In the genomic region with DNA sequence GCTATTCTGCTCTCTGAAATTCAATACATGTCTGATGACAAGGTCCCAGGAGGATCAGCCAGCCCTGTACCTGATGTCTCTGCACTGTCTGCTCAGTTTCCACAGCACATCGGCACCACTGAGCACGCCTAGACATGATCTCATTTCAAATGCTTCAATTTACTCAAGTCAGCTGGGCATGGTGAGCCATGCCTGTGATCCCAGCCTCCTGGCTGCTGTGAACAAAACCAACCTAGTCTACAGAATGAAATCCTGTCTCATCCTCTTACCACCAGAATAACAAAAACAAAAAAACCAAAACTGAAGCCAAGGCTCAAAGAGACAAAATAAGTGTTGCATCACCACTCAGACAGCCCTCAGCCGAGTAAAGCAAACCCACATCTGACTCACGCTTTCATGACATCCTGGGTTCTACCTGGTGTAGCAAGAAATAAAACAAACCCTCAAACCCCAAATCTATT, we compare ENCODE assay signal across 20 mouse cellular contexts. TPM values are rescaled to one million over a fixed set of nuclear protein-coding genes. Genes with fewer than 3 reads are reported as not detected.
A peak's percentile ranks its signal among the peaks of the same experiment; 100 is the strongest.
DNase-seq lines count a peak whose midpoint lies in the region; ATAC-seq lines count a peak whose summit lies in the region.
"Had no signal": no experiment of that assay in that cellular context is flagged by ENCODE, and none has a peak within 500 bp of the region (broad histone marks: within the 10 kb centered on the region; RNA-seq: fewer than 3 reads in every experiment).

No protein-coding gene starts in this region.

- WGBS in embryonic facial prominence, embryonic 14.5 days: 87% methylated on average over 4 of the region's 4 CpGs
- 81% methylated on average over 4 of the region's 4 CpGs for WGBS in stomach, embryonic 15.5 days
- WGBS in intestine, embryonic 15.5 days: 87% methylated on average over 4 of the region's 4 CpGs

- no peaks in the 10 kb centered on the region for H3K27me3 ChIP-seq in embryonic facial prominence, embryonic 14.5 days (replicated peaks; ENCODE audit: control insufficient read depth, insufficient read depth, low read length)
- no peaks in the 10 kb centered on the region for H3K27me3 ChIP-seq in stomach, embryonic 15.5 days (replicated peaks)
- no peaks in the 10 kb centered on the region for H3K27me3 ChIP-seq in intestine, embryonic 15.5 days (replicated peaks)
- H3K27me3 ChIP-seq: embryonic facial prominence, embryonic 12.5 days; heart, embryonic 13.5 days; lung, embryonic 15.5 days; midbrain, embryonic 15.5 days had no signal

- no peaks in the 10 kb centered on the region for H3K9me3 ChIP-seq in embryonic facial prominence, embryonic 14.5 days (ENCODE audit: control insufficient read depth, low read length)
- H3K9me3 ChIP-seq in stomach, embryonic 15.5 days: no peaks in the 10 kb centered on the region
- H3K9me3 ChIP-seq in intestine, embryonic 15.5 days: no peaks in the 10 kb centered on the region
- H3K9me3 ChIP-seq: embryonic facial prominence, embryonic 12.5 days; heart, embryonic 13.5 days; lung, embryonic 15.5 days; midbrain, embryonic 15.5 days had no signal

- H3K36me3 ChIP-seq in embryonic facial prominence, embryonic 14.5 days (ENCODE audit: control insufficient read depth, insufficient read depth, low read length): peaks cover 97% of the 10 kb centered on the region
- H3K36me3 ChIP-seq in stomach, embryonic 15.5 days: peaks cover 60% of the 10 kb centered on the region
- H3K36me3 ChIP-seq in intestine, embryonic 15.5 days: peaks cover 38% of the 10 kb centered on the region

- no peaks in the 10 kb centered on the region for H3K4me1 ChIP-seq in embryonic facial prominence, embryonic 14.5 days (ENCODE audit: control insufficient read depth, insufficient read depth, low read length)
- H3K4me1 ChIP-seq in stomach, embryonic 15.5 days: no peaks in the 10 kb centered on the region
- no peaks in the 10 kb centered on the region for H3K4me1 ChIP-seq in intestine, embryonic 15.5 days (replicated peaks)
- H3K4me1 ChIP-seq: embryonic facial prominence, embryonic 12.5 days; lung, embryonic 15.5 days; midbrain, embryonic 15.5 days had no signal

- no peak overlapping the region for H3K4me2 ChIP-seq in embryonic facial prominence, embryonic 14.5 days (ENCODE audit: low read depth, low read length)
- H3K4me2 ChIP-seq in stomach, embryonic 15.5 days: no peak overlapping the region
- H3K4me2 ChIP-seq in intestine, embryonic 15.5 days (replicated peaks): no peak overlapping the region
- H3K4me2 ChIP-seq: embryonic facial prominence, embryonic 12.5 days; heart, embryonic 13.5 days; lung, embryonic 15.5 days; midbrain, embryonic 15.5 days had no signal

- H3K9ac ChIP-seq in embryonic facial prominence, embryonic 14.5 days (ENCODE audit: low read depth, low read length): no peak overlapping the region
- H3K9ac ChIP-seq in stomach, embryonic 15.5 days: no peak overlapping the region
- H3K9ac ChIP-seq in intestine, embryonic 15.5 days: no peak overlapping the region
- H3K9ac ChIP-seq: embryonic facial prominence, embryonic 12.5 days; heart, embryonic 13.5 days; lung, embryonic 15.5 days; midbrain, embryonic 15.5 days had no signal

- no peak overlapping the region for H3K4me3 ChIP-seq in embryonic facial prominence, embryonic 14.5 days (ENCODE audit: low read depth, low read length)
- no peak overlapping the region for H3K4me3 ChIP-seq in stomach, embryonic 15.5 days (replicated peaks)
- H3K4me3 ChIP-seq in intestine, embryonic 15.5 days (replicated peaks): no peak overlapping the region
- H3K4me3 ChIP-seq: embryonic facial prominence, embryonic 12.5 days; heart, embryonic 13.5 days; lung, embryonic 15.5 days; midbrain, embryonic 15.5 days had no signal

- H3K27ac ChIP-seq in embryonic facial prominence, embryonic 14.5 days (replicated peaks; ENCODE audit: low read depth, low read length): no peak overlapping the region
- 0 out of 2 replicates have a peak overlapping the region, but pooled peaks have one; percentile 8 for H3K27ac ChIP-seq in stomach, embryonic 15.5 days
- H3K27ac ChIP-seq in intestine, embryonic 15.5 days: no peak overlapping the region
- H3K27ac ChIP-seq: embryonic facial prominence, embryonic 12.5 days; heart, embryonic 13.5 days; kidney, postnatal 0 days; lung, embryonic 15.5 days; midbrain, embryonic 15.5 days had no signal

- no peak for DNase-seq in frontal cortex, postnatal 10 days (ENCODE audit: low spot score in 2 of 2)
- DNase-seq in thymus, postnatal 0 days (ENCODE audit: low spot score): peak; percentile 35
- DNase-seq in thymus, adult 18-20 months: no peak
- DNase-seq in embryonic facial prominence, embryonic 14.5 days (ENCODE audit: low spot score): peak; percentile 78
- no peak for DNase-seq in adrenal gland, postnatal 14 days
- DNase-seq: gastrocnemius, postnatal 25 days; right cerebral cortex, postnatal 4 days had no signal

- ATAC-seq in frontal cortex, adult (ENCODE audit: low TSS enrichment): peak; percentile 50
- peak; percentile 90 for ATAC-seq in embryonic facial prominence, embryonic 14.5 days (ENCODE audit: low read depth)
- ATAC-seq in stomach, embryonic 15.5 days (ENCODE audit: insufficient read depth, low FRiP score, low read depth): no peak
- ATAC-seq in intestine, embryonic 15.5 days: no peak
- ATAC-seq: activated CD4-positive, CD25-positive, alpha-beta regulatory T cell, adult 4 months; forebrain, embryonic 14.5 days; midbrain, embryonic 15.5 days had no signal

RNA-seq across cellular contexts. Expression of gene Atp6v1e1, which starts 23.0 kb away (rescaled TPM):
- 158 and 165 TPM in 2 replicates for polyA plus RNA-seq in thymus, postnatal 0 days (2015; fragmentation: Nextera tagmentation; extraction: Ambion mirVana)
- 128 and 141 TPM in 2 replicates for polyA plus RNA-seq in embryonic facial prominence, embryonic 14.5 days (2014; fragmentation: Nextera tagmentation; extraction: Ambion mirVana)
- 133 and 134 TPM in 2 replicates for polyA plus RNA-seq in stomach, embryonic 15.5 days (2015; fragmentation: Nextera tagmentation; extraction: Ambion mirVana)
- polyA plus RNA-seq in intestine, embryonic 15.5 days (2015; fragmentation: Nextera tagmentation; extraction: Ambion mirVana): 150 and 155 TPM in 2 replicates
- 267 and 275 TPM in 2 replicates for total RNA-seq in adrenal gland, postnatal 14 days (2021)

RNA-seq across cellular contexts. Expression of gene Slc25a18, which starts 26.2 kb away (rescaled TPM):
- polyA plus RNA-seq in thymus, postnatal 0 days (2015; fragmentation: Nextera tagmentation; extraction: Ambion mirVana): 0.06 TPM in 1 of 2 replicates, not detected in the other
- polyA plus RNA-seq in embryonic facial prominence, embryonic 14.5 days (2014; fragmentation: Nextera tagmentation; extraction: Ambion mirVana): 1.0 and 1.2 TPM in 2 replicates
- polyA plus RNA-seq in stomach, embryonic 15.5 days (2015; fragmentation: Nextera tagmentation; extraction: Ambion mirVana): 0.09 TPM in 2 replicates
- 0.09 and 0.10 TPM in 2 replicates for polyA plus RNA-seq in intestine, embryonic 15.5 days (2015; fragmentation: Nextera tagmentation; extraction: Ambion mirVana)
- total RNA-seq in adrenal gland, postnatal 14 days (2021): 0.22 and 0.49 TPM in 2 replicates
- total RNA-seq: hematopoietic stem cell, adult 5-6 weeks; liver, adult 2 months; megakaryocyte progenitor cell, adult 5-6 weeks had no signal
- polyA plus RNA-seq: heart, embryonic 13.5 days; kidney, postnatal 0 days; liver, adult 2 months; lung, embryonic 15.5 days had no signal

RNA-seq across cellular contexts. Expression of gene Bcl2l13, which starts 36.4 kb away (rescaled TPM):
- 23.2 and 25.8 TPM in 2 replicates for polyA plus RNA-seq in thymus, postnatal 0 days (2015; fragmentation: Nextera tagmentation; extraction: Ambion mirVana)
- 26.2 and 33.3 TPM in 2 replicates for polyA plus RNA-seq in embryonic facial prominence, embryonic 14.5 days (2014; fragmentation: Nextera tagmentation; extraction: Ambion mirVana)
- polyA plus RNA-seq in stomach, embryonic 15.5 days (2015; fragmentation: Nextera tagmentation; extraction: Ambion mirVana): 26.8 and 28.8 TPM in 2 replicates
- polyA plus RNA-seq in intestine, embryonic 15.5 days (2015; fragmentation: Nextera tagmentation; extraction: Ambion mirVana): 24.1 and 25.7 TPM in 2 replicates
- 77.2 and 88.2 TPM in 2 replicates for total RNA-seq in adrenal gland, postnatal 14 days (2021)

Comparison
In these comparisons a context has a peak if more than half of its experiments do, and no peak if none do; other contexts are left out.
1. DNase-seq: peak in thymus, postnatal 0 days (single experiment) and embryonic facial prominence, embryonic 14.5 days (single experiment); none in frontal cortex, postnatal 10 days (0 of 2), thymus, adult 18-20 months (0 of 2) and adrenal gland, postnatal 14 days (single experiment).
2. ATAC-seq: peak in frontal cortex, adult (single experiment) and embryonic facial prominence, embryonic 14.5 days (single experiment); none in stomach, embryonic 15.5 days (single experiment) and intestine, embryonic 15.5 days (single experiment).